Mouse (Mus musculus) heart, embryonic 13.5 days (tissue): ENCODE measurements around the gene Adam26a. TPM values are rescaled to one million over a fixed set of nuclear protein-coding genes. Genes with fewer than 3 reads are reported as not detected.
"Not testable (repeated sequence)": the region's sequence is repeated elsewhere in the genome, so short reads cannot be mapped to it uniquely, and the experiment has no call there.

Experiments used
- ATAC-seq: fragments of 200-750 bp; cut with Nextera tagmentation; 2 replicates; pipeline ENCODE4 v1.8.0; 2017; ENCODE audit warnings: moderate TSS enrichment; ENCODE audit not compliant: insufficient number of reproducible peaks, low FRiP score, low TSS enrichment; ENCODE audit errors: extremely low read depth
- H3K27ac ChIP-seq: fragments of 300-500 bp; sonication (generic); replicated peaks from 2 replicates; pipeline ENCODE4 v1.5.1; 2015; ENCODE audit warnings: moderate library complexity, mild to moderate bottlenecking, inconsistent platforms
- H3K27me3 ChIP-seq: fragments of 300-500 bp; sonication (generic); replicated peaks from 2 replicates; pipeline ENCODE4 v1.6.1; 2015; ENCODE audit warnings: mild to moderate bottlenecking, inconsistent platforms
- H3K36me3 ChIP-seq: fragments of 300-500 bp; sonication (generic); 2 replicates; pipeline ENCODE4 v1.6.1; 2015; ENCODE audit warnings: mild to moderate bottlenecking, inconsistent platforms
- H3K4me1 ChIP-seq: fragments of 300-500 bp; sonication (generic); 2 replicates; pipeline ENCODE4 v1.6.1; 2015; ENCODE audit warnings: inconsistent platforms
- H3K4me2 ChIP-seq: fragments of 300-500 bp; sonication (generic); 2 replicates; pipeline ENCODE4 v1.6.1; 2015; ENCODE audit warnings: inconsistent platforms, mild to moderate bottlenecking, moderate library complexity
- H3K4me3 ChIP-seq: fragments of 300-500 bp; sonication (generic); 2 replicates; pipeline ENCODE4 v1.5.1; 2015; ENCODE audit warnings: moderate library complexity, mild to moderate bottlenecking, inconsistent platforms
- H3K9ac ChIP-seq: fragments of 300-500 bp; sonication (generic); 2 replicates; pipeline ENCODE4 v1.6.1; 2015; ENCODE audit warnings: inconsistent platforms, mild to moderate bottlenecking, moderate library complexity
- H3K9me3 ChIP-seq: fragments of 300-500 bp; sonication (generic); 2 replicates; pipeline ENCODE4 v1.6.1; 2016; ENCODE audit warnings: inconsistent platforms
- WGBS: fragments of 180-500 bp; shearing (Covaris S2); methylation state at CpG from one replicate; pipeline ENCODE4 v1.1.7; 2015; ENCODE audit warnings: mixed read lengths; 5-methylcytosine and 5-hydroxymethylcytosine counted together
- polyA plus RNA-seq: library from polyadenylated mRNA; unstranded; fragments of >200 nt; fragmentation: Nextera tagmentation; extraction: Ambion mirVana; gene quantifications from 2 replicates; pipeline ENCODE4 v1.2.1, GENCODE M21; 2015

The Adam26a gene
- not detected in 2 replicates for polyA plus RNA-seq

- H3K27ac ChIP-seq, H3K9me3 ChIP-seq, H3K4me2 ChIP-seq, H3K9ac ChIP-seq, H3K4me1 ChIP-seq, H3K36me3 ChIP-seq, ATAC-seq, H3K4me3 ChIP-seq, H3K27me3 ChIP-seq: not testable (repeated sequence)
- WGBS: 88% methylated on average over 2 of the region's 2 CpGs
These were observed at the start of gene Adam26a for GRCm38 (mm10) chr8:43576607-43577006. Adam26a (minus strand) TSS chr8:43576707.

DNA sequence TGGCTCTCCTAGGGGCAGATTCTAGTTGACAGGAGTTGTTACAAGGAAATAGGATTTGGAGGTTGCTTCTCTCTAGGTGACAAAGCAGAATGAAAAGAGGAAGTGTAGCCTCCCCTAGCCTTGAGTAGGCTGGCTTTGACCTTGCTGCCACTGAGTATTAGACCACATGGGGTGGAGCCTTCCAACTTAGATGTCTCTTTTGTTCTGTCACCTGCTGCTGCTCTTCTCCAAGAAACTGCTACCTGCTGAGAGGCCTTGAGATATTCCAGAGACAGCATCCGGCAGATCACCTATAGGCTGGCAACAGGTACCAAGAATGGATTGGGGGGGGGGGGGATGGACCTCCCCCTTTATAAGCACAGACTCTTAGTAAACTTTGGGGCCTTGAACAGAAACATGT is 39.5 kb upstream of the Adam26a start:
- H3K27ac ChIP-seq: no peak overlapping the region
- H3K27me3 ChIP-seq: no peaks in the 10 kb centered on the region
- no peak overlapping the region for H3K4me3 ChIP-seq
- H3K4me1 ChIP-seq: no peaks in the 10 kb centered on the region
- 86% methylated on average over 1 of the region's 1 CpGs for WGBS
- ATAC-seq: no peak
- no peak overlapping the region for H3K4me2 ChIP-seq
- no peaks in the 10 kb centered on the region for H3K9me3 ChIP-seq
- H3K36me3 ChIP-seq: no peaks in the 10 kb centered on the region
- H3K9ac ChIP-seq: no peak overlapping the region

DNA sequence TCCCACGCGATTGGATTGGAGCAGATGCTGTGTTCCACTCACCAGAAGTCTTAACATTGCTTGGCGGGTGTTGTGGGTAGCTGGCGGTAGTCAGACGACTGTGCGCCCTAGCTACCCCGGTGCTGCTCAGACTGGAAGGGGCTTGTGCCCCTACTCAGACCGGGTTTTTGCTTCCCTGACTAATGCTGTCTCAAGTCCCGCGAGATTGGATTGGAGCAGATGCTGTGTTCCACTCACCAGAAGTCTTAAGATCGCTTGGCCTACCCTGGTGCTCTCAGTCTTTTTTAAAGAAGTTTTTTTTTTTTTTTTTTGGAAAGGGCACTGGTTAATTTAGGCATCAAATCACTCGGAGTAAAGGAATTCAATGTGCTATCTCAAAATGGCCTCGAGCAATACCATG is 27.1 kb upstream of the Adam26a start:
- not testable (repeated sequence) for H3K36me3 ChIP-seq, H3K4me3 ChIP-seq, H3K9ac ChIP-seq, H3K4me2 ChIP-seq, ATAC-seq, H3K27me3 ChIP-seq, H3K4me1 ChIP-seq, H3K27ac ChIP-seq, H3K9me3 ChIP-seq
- WGBS: 70% methylated on average over 13 of the region's 13 CpGs

DNA sequence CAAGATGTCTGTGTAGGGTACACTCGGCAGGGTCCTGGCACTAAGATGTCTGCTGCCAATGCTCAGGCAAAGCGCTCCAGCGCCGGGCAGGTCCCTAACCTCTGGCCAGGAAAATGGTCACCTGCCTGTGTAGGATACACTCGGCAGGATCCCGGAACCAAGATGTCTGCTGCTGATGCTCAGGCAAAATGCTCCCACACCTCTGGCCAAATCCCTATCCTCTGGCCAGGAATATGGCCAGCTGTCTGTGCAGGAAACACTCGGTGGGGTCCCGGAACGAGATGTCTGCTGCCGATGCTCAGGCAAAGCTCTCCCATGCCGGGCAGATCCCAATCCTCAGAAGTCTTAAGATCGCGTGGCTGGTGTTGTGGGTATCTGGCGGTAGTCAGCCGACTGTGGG is 26.7 kb upstream of the Adam26a start:
- H3K27me3 ChIP-seq, H3K36me3 ChIP-seq, ATAC-seq, H3K4me1 ChIP-seq, H3K4me2 ChIP-seq, H3K9me3 ChIP-seq, H3K9ac ChIP-seq, H3K27ac ChIP-seq, H3K4me3 ChIP-seq: not testable (repeated sequence)
- WGBS: 82% methylated on average over 15 of the region's 15 CpGs

- not testable (repeated sequence) for H3K4me2 ChIP-seq, H3K9me3 ChIP-seq, H3K27ac ChIP-seq, H3K9ac ChIP-seq, ATAC-seq, H3K27me3 ChIP-seq, H3K36me3 ChIP-seq, H3K4me1 ChIP-seq, H3K4me3 ChIP-seq
These were observed 48.5 kb downstream of the Adam26a start, which contains the start of gene Adam26b for GRCm38 (mm10) chr8:43528006-43528405. Adam26b (minus strand) TSS chr8:43528106.

Other genes with a start within 250 kb of the Adam26a start
- not detected in 2 replicates for gene Adam26b, start 48.6 kb downstream of the Adam26a start, polyA plus RNA-seq
- not detected in 2 replicates for gene Gm5346, start 50.6 kb upstream of the Adam26a start, polyA plus RNA-seq
- not detected in 2 replicates for gene Adam34, start 133.3 kb upstream of the Adam26a start, polyA plus RNA-seq